Mouse (Mus musculus) ovary, postnatal 10 days (tissue): Measurements from ENCODE around the gene Abca16.

Experiments
- DNase-seq: peaks from one replicate; pipeline ENCODE4 v3.0.0; 2022; ENCODE audit warnings: low spot score

Abca16 gene

GRCm38 (mm10) chr7:120409447-120409846 is at the start of gene Abca16:
Abca16 (plus strand) TSS chr7:120409647.
- DNase-seq, result no peak

- no peak for DNase-seq
Measured at GRCm38 (mm10) chr7:120361159-120361558, 48.3 kb upstream of the Abca16 start.

- DNase-seq, result no peak
Measured at GRCm38 (mm10) chr7:120412391-120412790, 2.9 kb downstream of the Abca16 start.

GRCm38 (mm10) chr7:120426625-120427024 is 17.2 kb downstream of the Abca16 start:
- DNase-seq, result no peak

- no peak for DNase-seq
Measured at GRCm38 (mm10) chr7:120431464-120431863, 22.0 kb downstream of the Abca16 start.

- no peak for DNase-seq
Measured at GRCm38 (mm10) chr7:120503891-120504662, 94.6 kb downstream of the Abca16 start.

- no peak for DNase-seq
Measured at GRCm38 (mm10) chr7:120504663-120504979, 95.2 kb downstream of the Abca16 start.

GRCm38 (mm10) chr7:120534805-120535204 is 125.4 kb downstream of the Abca16 start:
- DNase-seq, result no peak

- DNase-seq, result no peak
Measured at GRCm38 (mm10) chr7:120552479-120553180, 143.2 kb downstream of the Abca16 start.

- no peak for DNase-seq
Measured at GRCm38 (mm10) chr7:120553181-120553551, 143.7 kb downstream of the Abca16 start.

- DNase-seq, result no peak
Measured at GRCm38 (mm10) chr7:120567366-120567765, 157.9 kb downstream of the Abca16 start.

- no peak for DNase-seq
Measured at GRCm38 (mm10) chr7:120576520-120576919, 167.1 kb downstream of the Abca16 start.
